Mouse (Mus musculus) G1E (cell line): ENCODE measurements at regions not wholly inside any gene's neighbourhood (a gene's known extent, or its start where the extent isn't known, plus 50 kb on each side); places are given as distances from the start of the nearest gene placed in this dataset.

Experiments used
- ATAC-seq: 2 replicates; pipeline ENCODE4 v1.8.0; 2016; ENCODE audit warnings: mild to moderate bottlenecking; ENCODE audit not compliant: insufficient number of reproducible peaks, poor library complexity, low FRiP score, severe bottlenecking; ENCODE audit errors: extremely low read depth
- DNase-seq: peaks from one replicate; pipeline ENCODE4 v3.0.0; 2012; ENCODE audit warnings: low spot score
- H3K27me3 ChIP-seq: 2 replicates; pipeline ENCODE4 v1.6.1; 2012; ENCODE audit warnings: mild to moderate bottlenecking, low read length, inconsistent platforms; ENCODE audit not compliant: insufficient read depth
- H3K36me3 ChIP-seq: replicated peaks from 2 replicates; pipeline ENCODE3; 2012; ENCODE audit warnings: mild to moderate bottlenecking, inconsistent platforms
- H3K4me1 ChIP-seq: 2 replicates; pipeline ENCODE4 v1.6.1; 2012; ENCODE audit warnings: low read depth, low read length, inconsistent platforms, mixed read lengths; ENCODE audit not compliant: insufficient read depth
- H3K4me3 ChIP-seq: 2 replicates; pipeline ENCODE4 v1.5.1; 2012; ENCODE audit warnings: low read depth, mild to moderate bottlenecking, inconsistent platforms, low read length, moderate library complexity, mixed read lengths
- H3K9me3 ChIP-seq: replicated peaks from 2 replicates; pipeline ENCODE4 v1.6.1; 2012; ENCODE audit warnings: inconsistent platforms
- CTCF ChIP-seq: IDR thresholded peaks from 2 replicates; pipeline ENCODE4 v1.5.1; 2012; ENCODE audit warnings: low read depth, low read length, inconsistent platforms, mixed read lengths
- GATA1 ChIP-seq: IDR thresholded peaks from 2 replicates; pipeline ENCODE4 v1.6.1; 2012; ENCODE audit warnings: borderline replicate concordance, low read length, inconsistent platforms, mixed read lengths
- GATA2 ChIP-seq: IDR thresholded peaks from 2 replicates; pipeline ENCODE4 v1.6.1; 2012; ENCODE audit warnings: low read depth, low read length, inconsistent platforms, borderline replicate concordance
- POLR2AphosphoS5 ChIP-seq: IDR thresholded peaks from 2 replicates; pipeline ENCODE4 v1.6.1; 2012; ENCODE audit warnings: low read depth, low read length, inconsistent platforms; ENCODE audit not compliant: insufficient replicate concordance
- TAL1 ChIP-seq: conservative IDR thresholded peaks from 2 replicates; pipeline ENCODE4 v1.6.1; 2012; ENCODE audit warnings: low read depth, low read length, inconsistent platforms, mixed read lengths

- no peaks in the 10 kb centered on the region for H3K4me1 ChIP-seq
- peaks cover 17% of the 10 kb centered on the region; the same call in 1 of the 2 replicates for H3K27me3 ChIP-seq
- ATAC-seq (no peak), DNase-seq (no peak)
- no peak for TF ChIP-seq POLR2AphosphoS5
- no peak for TF ChIP-seq CTCF
- no peak for TF ChIP-seq TAL1
- no peak for TF ChIP-seq GATA1
- no peak for TF ChIP-seq GATA2
- H3K9me3 ChIP-seq: no peaks in the 10 kb centered on the region
- no peaks in the 10 kb centered on the region for H3K36me3 ChIP-seq
- H3K4me3 ChIP-seq: no peak overlapping the region
These were observed 129.0 kb downstream of the Hmg20a start for GRCm38 (mm10) chr9:56547291-56547977.

GRCm38 (mm10) chr9:56549774-56550173 lies 131.4 kb downstream of the Hmg20a start:
- no peak overlapping the region for H3K4me3 ChIP-seq
- no peaks in the 10 kb centered on the region for H3K36me3 ChIP-seq
- ATAC-seq (no peak), DNase-seq (no peak)
- H3K27me3 ChIP-seq: peaks cover 25% of the 10 kb centered on the region; the same call in 1 of the 2 replicates
- no peaks in the 10 kb centered on the region for H3K9me3 ChIP-seq
- H3K4me1 ChIP-seq: no peaks in the 10 kb centered on the region
- TF ChIP-seq CTCF: no peak
- TF ChIP-seq GATA2: no peak

- H3K9me3 ChIP-seq: no peaks in the 10 kb centered on the region
- ATAC-seq: no peak
- H3K27me3 ChIP-seq: peaks cover 25% of the 10 kb centered on the region; the same call in 1 of the 2 replicates
- TF ChIP-seq GATA2: no peak
- TF ChIP-seq CTCF: no peak
- no peak overlapping the region for H3K4me3 ChIP-seq
- no peaks in the 10 kb centered on the region for H3K4me1 ChIP-seq
- no peak for DNase-seq
- no peaks in the 10 kb centered on the region for H3K36me3 ChIP-seq
These were observed 131.8 kb downstream of the Hmg20a start for GRCm38 (mm10) chr9:56550178-56550577.

GRCm38 (mm10) chr9:56551376-56552186 lies 133.2 kb downstream of the Hmg20a start:
- H3K36me3 ChIP-seq: no peaks in the 10 kb centered on the region
- H3K9me3 ChIP-seq: no peaks in the 10 kb centered on the region
- DNase-seq (no peak), ATAC-seq (no peak)
- no peak overlapping the region for H3K4me3 ChIP-seq
- H3K27me3 ChIP-seq: peaks cover 25% of the 10 kb centered on the region; the same call in 1 of the 2 replicates
- TF ChIP-seq GATA2: no peak
- no peaks in the 10 kb centered on the region for H3K4me1 ChIP-seq

- ATAC-seq (no peak), DNase-seq (no peak)
- Histone ChIP-seq H3K36me3 (no peaks in the 10 kb centered on the region), H3K9me3 (no peaks in the 10 kb centered on the region), H3K4me3 (no peak overlapping the region), H3K4me1 (no peaks in the 10 kb centered on the region), H3K27me3 (peaks cover 26% of the 10 kb centered on the region; the same call in 1 of the 2 replicates)
- no peak for TF ChIP-seq GATA2
- no peak for TF ChIP-seq TAL1
- TF ChIP-seq CTCF: no peak
- TF ChIP-seq GATA1: no peak
- TF ChIP-seq POLR2AphosphoS5: no peak
These were observed 133.8 kb downstream of the Hmg20a start for GRCm38 (mm10) chr9:56552187-56552686.

- ATAC-seq: no peak
- Histone ChIP-seq H3K4me1 (no peaks in the 10 kb centered on the region), H3K27me3 (peaks cover 24% of the 10 kb centered on the region; the same call in 1 of the 2 replicates), H3K36me3 (no peaks in the 10 kb centered on the region), H3K4me3 (no peak overlapping the region), H3K9me3 (no peaks in the 10 kb centered on the region)
- TF ChIP-seq GATA1: no peak
- TF ChIP-seq CTCF: 0 out of 2 replicates have a peak, but pooled peaks have one; percentile 5
- TF ChIP-seq GATA2: no peak
- TF ChIP-seq POLR2AphosphoS5: no peak
- TF ChIP-seq TAL1: no peak
- DNase-seq: peak; percentile 38
These were observed 134.4 kb downstream of the Hmg20a start for GRCm38 (mm10) chr9:56552766-56553165.

- no peaks in the 10 kb centered on the region for H3K36me3 ChIP-seq
- peaks cover 24% of the 10 kb centered on the region; the same call in 1 of the 2 replicates for H3K27me3 ChIP-seq
- no peak for TF ChIP-seq POLR2AphosphoS5
- no peak for TF ChIP-seq CTCF
- no peak for TF ChIP-seq TAL1
- no peak for TF ChIP-seq GATA2
- TF ChIP-seq GATA1: no peak
- DNase-seq (no peak), ATAC-seq (no peak)
- H3K4me1 ChIP-seq: no peaks in the 10 kb centered on the region
- no peak overlapping the region for H3K4me3 ChIP-seq
- H3K9me3 ChIP-seq: no peaks in the 10 kb centered on the region
These were observed 135.2 kb downstream of the Hmg20a start for GRCm38 (mm10) chr9:56553626-56554025.
